Mouse (Mus musculus) intestine, embryonic 16.5 days (tissue): ENCODE data around the gene 1110017D15Rik. TPM values are rescaled to one million over a fixed set of nuclear protein-coding genes. Genes with fewer than 3 reads are reported as not detected.

ENCODE experiments used
- ATAC-seq: fragments of 200-750 bp; cut with Nextera tagmentation; 2 replicates; pipeline ENCODE4 v1.8.0; 2017; ENCODE audit warnings: moderate TSS enrichment, moderate library complexity
- H3K27ac ChIP-seq: fragments of 300-500 bp; sonication (generic); 2 replicates; pipeline ENCODE4 v1.5.1; 2014; ENCODE audit warnings: mild to moderate bottlenecking, low read length
- H3K27me3 ChIP-seq: fragments of 300-500 bp; sonication (generic); replicated peaks from 2 replicates; pipeline ENCODE4 v1.6.1; 2014; ENCODE audit warnings: low read length, control low read depth, mixed read lengths; ENCODE audit not compliant: control insufficient read depth, insufficient read depth
- H3K36me3 ChIP-seq: fragments of 300-500 bp; sonication (generic); 2 replicates; pipeline ENCODE4 v1.6.1; 2014; ENCODE audit warnings: low read length, control low read depth; ENCODE audit not compliant: control insufficient read depth, insufficient read depth
- H3K4me1 ChIP-seq: fragments of 300-500 bp; sonication (generic); 2 replicates; pipeline ENCODE4 v1.6.1; 2014; ENCODE audit warnings: low read length, control low read depth, mixed read lengths; ENCODE audit not compliant: control insufficient read depth, insufficient read depth
- H3K4me2 ChIP-seq: fragments of 300-500 bp; sonication (generic); 2 replicates; pipeline ENCODE4 v1.6.1; 2014; ENCODE audit warnings: low read depth, low read length, control low read depth
- H3K4me3 ChIP-seq: fragments of 300-500 bp; sonication (generic); 2 replicates; pipeline ENCODE4 v1.5.1; 2014; ENCODE audit warnings: mild to moderate bottlenecking, low read length
- H3K9ac ChIP-seq: fragments of 300-500 bp; sonication (generic); 2 replicates; pipeline ENCODE4 v1.6.1; 2014; ENCODE audit warnings: low read depth, low read length
- H3K9me3 ChIP-seq: fragments of 300-500 bp; sonication (generic); 2 replicates; pipeline ENCODE4 v1.6.1; 2016; ENCODE audit warnings: low read length, control low read depth; ENCODE audit not compliant: control insufficient read depth
- WGBS: fragments of 180-500 bp; shearing (Covaris S2); extraction: QIAGEN DNeasy Blood & Tissue Kit; methylation state at CpG from one replicate; pipeline ENCODE4 v1.1.7; 2014; 5-methylcytosine and 5-hydroxymethylcytosine counted together
- polyA plus RNA-seq: library from polyadenylated mRNA; unstranded; fragments of >200 nt; fragmentation: Nextera tagmentation; extraction: Ambion mirVana; gene quantifications from 2 replicates; pipeline ENCODE4 v1.2.1, GENCODE M21; 2015

Gene 1110017D15Rik
- polyA plus RNA-seq, 1 experiment from 2014 or later = 0.21 TPM

DNA sequence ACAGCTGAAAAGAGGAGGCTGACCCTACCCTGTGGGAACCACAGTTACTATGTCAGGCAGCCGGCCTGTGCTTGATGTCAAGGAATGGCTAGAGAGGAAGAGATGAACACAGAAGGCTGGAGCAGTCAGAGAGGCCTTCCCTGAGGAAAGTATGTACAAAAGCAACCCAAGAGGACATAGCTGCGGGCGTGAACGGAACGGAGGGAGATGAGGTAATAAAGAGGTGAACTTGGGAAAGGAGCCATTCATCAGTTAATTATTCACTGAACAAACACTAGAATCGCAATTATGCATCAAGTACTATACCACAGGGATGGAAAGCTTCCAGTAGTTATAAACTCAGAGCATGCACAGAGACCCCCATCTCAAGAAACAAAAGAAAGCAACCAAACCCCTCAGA, 5.0 kb upstream of the 1110017D15Rik start:
- 57% methylated on average over 6 of the region's 6 CpGs for WGBS
- Histone ChIP-seq H3K36me3 (no peaks in the 10 kb centered on the region), H3K27me3 (no peaks in the 10 kb centered on the region; the same call in 1 of the 2 replicates), H3K4me1 (peaks cover 18% of the 10 kb centered on the region; the same call in 1 of the 2 replicates), H3K9ac (no peak overlapping the region), H3K4me3 (no peak overlapping the region), H3K4me2 (no peak overlapping the region), H3K9me3 (no peaks in the 10 kb centered on the region), H3K27ac (peak overlapping the region; percentile 46; the same call in 1 of the 2 replicates)
- peak; percentile 54 for ATAC-seq

DNA sequence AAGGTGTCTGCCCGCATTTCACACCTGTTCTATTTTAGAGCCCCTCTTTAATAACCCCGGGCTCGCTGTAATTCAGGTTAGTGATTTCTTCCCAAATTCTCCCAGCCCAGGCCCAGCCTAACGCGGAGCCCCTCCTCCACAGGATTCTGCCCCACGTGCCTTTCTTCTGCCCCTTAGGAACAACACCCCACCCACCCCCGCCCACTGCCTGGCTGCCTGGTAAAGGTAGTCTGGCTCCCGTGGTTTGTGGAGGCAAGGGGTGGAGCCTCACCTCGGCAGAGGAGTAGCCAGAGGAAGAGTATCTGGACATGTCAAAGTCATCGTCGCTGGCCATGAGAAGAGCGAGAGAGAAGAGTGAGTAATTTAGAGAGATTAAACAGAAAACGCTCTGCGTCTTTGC, 3.5 kb upstream of the 1110017D15Rik start:
- Histone ChIP-seq H3K4me3 (no peak overlapping the region), H3K9ac (no peak overlapping the region), H3K27me3 (no peaks in the 10 kb centered on the region; the same call in 1 of the 2 replicates), H3K27ac (no peak overlapping the region), H3K4me1 (peaks cover 18% of the 10 kb centered on the region; the same call in 1 of the 2 replicates), H3K36me3 (no peaks in the 10 kb centered on the region), H3K4me2 (no peak overlapping the region), H3K9me3 (no peaks in the 10 kb centered on the region)
- no peak for ATAC-seq
- 35% methylated on average over 14 of the region's 14 CpGs for WGBS

DNA sequence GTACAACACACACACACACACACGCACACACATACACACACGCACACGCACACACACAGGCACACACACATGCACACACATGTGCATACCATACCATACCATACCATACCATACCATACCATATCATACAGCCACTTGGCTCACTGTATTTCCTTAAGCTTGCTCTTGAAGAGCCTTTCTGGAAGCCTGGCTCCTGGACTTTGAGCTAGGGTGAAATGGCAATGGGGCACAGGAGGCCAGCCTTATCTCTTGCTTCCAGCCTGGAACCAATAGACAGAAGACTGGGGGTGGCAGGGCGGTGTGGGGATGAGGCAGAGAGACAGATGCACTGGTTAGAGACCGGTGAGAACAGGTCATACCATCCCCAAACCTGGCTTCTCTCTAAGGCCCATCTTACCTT, 2.1 kb upstream of the 1110017D15Rik start:
- Histone ChIP-seq H3K9me3 (no peaks in the 10 kb centered on the region), H3K27me3 (no peaks in the 10 kb centered on the region), H3K36me3 (no peaks in the 10 kb centered on the region), H3K4me2 (peak overlapping the region; percentile 20), H3K9ac (no peak overlapping the region), H3K4me1 (peaks cover 18% of the 10 kb centered on the region; the same call in 1 of the 2 replicates), H3K27ac (peak overlapping the region; percentile 68), H3K4me3 (no peak overlapping the region)
- 90% methylated on average over 5 of the region's 5 CpGs for WGBS
- ATAC-seq = peak; percentile 75

DNA sequence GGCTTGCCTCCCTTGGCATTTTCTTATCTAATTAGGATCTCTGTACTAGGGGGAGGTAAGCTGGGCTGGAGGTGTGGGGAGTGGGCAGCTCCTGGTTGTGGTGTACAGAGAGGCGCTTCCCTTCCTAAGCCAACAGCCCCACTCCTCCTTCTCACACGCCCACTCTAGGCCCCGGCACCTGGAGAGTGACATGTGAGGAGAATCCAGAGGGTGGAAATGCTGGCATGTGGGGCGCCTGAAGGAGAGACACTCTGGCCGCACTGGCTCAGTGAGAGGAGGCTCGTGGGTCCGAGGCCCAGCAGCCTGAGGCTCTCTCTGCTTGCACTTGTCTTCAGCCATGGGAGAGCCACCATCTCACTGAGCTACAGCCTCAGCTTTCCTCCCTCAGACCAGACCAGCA, 1.2 kb upstream of the 1110017D15Rik start:
- no peaks in the 10 kb centered on the region for H3K27me3 ChIP-seq
- ATAC-seq = no peak
- peak overlapping the region; percentile 20; the same call in 1 of the 2 replicates for H3K4me2 ChIP-seq
- H3K4me3 ChIP-seq = no peak overlapping the region
- no peaks in the 10 kb centered on the region for H3K36me3 ChIP-seq
- H3K9me3 ChIP-seq = no peaks in the 10 kb centered on the region
- H3K9ac ChIP-seq = peak overlapping the region; percentile 22; the same call in 1 of the 2 replicates
- H3K4me1 ChIP-seq = peaks cover 18% of the 10 kb centered on the region; the same call in 1 of the 2 replicates
- H3K27ac ChIP-seq = peak overlapping the region; percentile 68
- 68% methylated on average over 7 of the region's 7 CpGs for WGBS

DNA sequence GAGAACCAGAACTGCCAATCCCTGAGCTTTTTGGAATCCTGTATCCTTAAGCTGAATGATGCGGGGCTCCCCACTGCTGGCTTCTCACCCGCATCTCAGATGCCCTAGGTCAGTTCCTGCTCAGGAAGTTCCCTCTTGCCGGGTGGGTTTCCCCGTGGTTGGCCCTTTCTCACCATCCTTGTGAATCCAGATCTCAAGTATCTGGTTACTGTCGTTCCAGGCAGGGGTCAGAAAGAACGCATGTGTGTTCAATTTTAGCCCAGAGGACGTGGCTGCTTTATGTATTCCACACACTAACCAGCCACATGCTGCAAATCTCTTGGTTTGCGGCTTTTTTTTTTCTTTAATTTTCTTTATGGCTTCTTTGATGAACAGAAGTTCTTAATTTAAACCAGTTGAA, 3.4 kb downstream of the 1110017D15Rik start:
- no peak overlapping the region for H3K4me2 ChIP-seq
- no peaks in the 10 kb centered on the region for H3K9me3 ChIP-seq
- H3K36me3 ChIP-seq = no peaks in the 10 kb centered on the region
- H3K27me3 ChIP-seq = no peaks in the 10 kb centered on the region
- ATAC-seq = no peak
- WGBS = 25% methylated on average over 8 of the region's 8 CpGs
- H3K4me3 ChIP-seq = no peak overlapping the region
- H3K9ac ChIP-seq = no peak overlapping the region
- H3K4me1 ChIP-seq = no peaks in the 10 kb centered on the region
- H3K27ac ChIP-seq = no peak overlapping the region

DNA sequence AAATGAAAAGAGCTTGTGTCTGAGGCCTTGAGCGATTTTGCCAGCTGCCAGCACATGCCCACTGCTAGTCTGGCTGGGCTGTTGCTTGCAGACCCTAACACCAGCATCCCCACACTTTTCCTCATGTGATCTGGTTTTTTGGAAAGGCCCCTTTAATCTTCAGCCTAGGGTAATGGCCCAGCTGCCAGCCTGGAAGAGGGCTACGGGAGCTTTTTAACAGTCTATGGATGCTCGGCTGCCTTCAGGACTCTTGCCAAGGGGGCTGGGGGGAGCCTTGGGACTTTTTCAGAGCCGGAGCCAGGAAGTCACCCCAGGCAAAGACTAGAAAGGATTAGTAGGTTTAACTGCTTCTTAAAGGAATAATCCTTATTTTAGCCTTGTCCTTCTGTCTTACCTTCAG, 3.8 kb downstream of the 1110017D15Rik start:
- WGBS = 38% methylated on average over 4 of the region's 4 CpGs
- Histone ChIP-seq H3K4me2 (no peak overlapping the region), H3K27ac (no peak overlapping the region), H3K36me3 (no peaks in the 10 kb centered on the region), H3K27me3 (no peaks in the 10 kb centered on the region), H3K9ac (no peak overlapping the region), H3K4me3 (no peak overlapping the region), H3K4me1 (no peaks in the 10 kb centered on the region), H3K9me3 (no peaks in the 10 kb centered on the region)
- no peak for ATAC-seq

DNA sequence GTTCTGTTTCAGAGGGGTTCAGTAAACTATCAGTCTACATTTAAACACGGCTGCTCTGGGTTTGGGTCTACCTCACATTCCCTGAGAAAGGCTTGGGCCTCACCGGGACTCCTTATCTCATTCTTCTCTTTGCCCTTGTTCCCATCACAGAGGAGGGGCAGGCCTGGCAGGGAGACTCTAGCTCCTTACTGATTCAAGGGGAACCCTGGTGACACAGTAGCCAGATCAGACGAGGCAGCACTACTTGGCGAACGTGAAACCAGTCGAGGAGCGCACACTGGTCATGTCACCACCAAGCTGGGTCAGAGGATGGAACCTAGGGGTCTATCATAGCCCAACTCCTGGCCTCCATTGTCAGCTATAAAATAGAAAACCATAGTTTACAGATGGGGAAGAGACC, 9.1 kb downstream of the 1110017D15Rik start:
- Histone ChIP-seq H3K9me3 (no peaks in the 10 kb centered on the region), H3K4me2 (no peak overlapping the region), H3K4me1 (peaks cover 11% of the 10 kb centered on the region), H3K4me3 (no peak overlapping the region), H3K27me3 (no peaks in the 10 kb centered on the region), H3K9ac (no peak overlapping the region), H3K27ac (no peak overlapping the region), H3K36me3 (no peaks in the 10 kb centered on the region)
- ATAC-seq = no peak
- 55% methylated on average over 7 of the region's 7 CpGs for WGBS

DNA sequence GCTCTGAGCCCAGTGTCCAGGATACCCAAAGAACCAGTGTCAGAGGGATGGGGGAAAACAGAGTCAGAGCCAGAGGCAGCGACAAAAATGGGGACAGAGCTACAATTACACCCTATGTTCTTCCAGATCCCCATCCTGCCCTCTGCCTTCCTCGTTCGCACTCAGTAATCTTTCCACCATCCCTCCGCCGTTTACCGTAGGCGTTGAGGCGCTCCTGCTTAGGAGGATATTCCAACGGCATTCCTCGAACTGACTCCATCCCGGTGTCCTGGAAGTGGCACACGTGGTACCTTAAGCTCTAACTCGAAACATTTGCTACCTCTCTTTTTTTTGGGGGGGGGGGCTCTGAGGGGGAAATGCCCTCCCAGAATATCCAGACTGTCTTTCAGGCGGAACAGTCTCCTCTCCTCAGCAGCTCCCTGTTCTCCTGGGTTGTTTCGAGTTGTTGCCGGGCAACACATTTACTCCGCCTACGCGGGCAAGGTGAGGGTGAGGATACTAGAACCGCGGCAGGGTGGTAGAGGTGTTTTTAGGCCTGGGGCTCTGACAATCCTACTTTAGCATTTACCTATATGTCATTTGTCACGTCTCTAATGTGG, 9.7 kb downstream of the 1110017D15Rik start:
- WGBS = 4% methylated on average over 22 of the region's 22 CpGs

DNA sequence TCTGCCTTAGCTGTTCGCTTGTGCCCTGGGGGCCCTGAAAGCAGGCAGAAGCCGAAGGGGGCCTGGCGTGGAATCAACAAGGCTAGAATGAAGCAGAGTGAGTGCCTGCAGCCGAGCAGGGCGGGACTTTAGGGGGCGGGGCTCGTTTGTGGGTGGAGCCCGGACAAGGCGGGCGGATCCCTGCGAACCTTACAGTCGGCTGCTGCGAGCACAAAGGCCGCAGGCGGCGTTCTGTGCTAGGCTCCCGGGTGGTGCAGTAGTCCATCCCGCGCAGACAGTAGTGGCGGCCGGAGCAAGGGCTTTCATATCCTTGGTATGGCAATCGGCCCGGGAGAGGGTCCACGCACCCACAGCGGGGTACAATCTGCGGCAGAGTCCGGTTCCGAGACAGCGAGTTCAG, 10.2 kb downstream of the 1110017D15Rik start:
- Histone ChIP-seq H3K4me1 (peaks cover 16% of the 10 kb centered on the region), H3K4me2 (peak overlapping the region; percentile 97), H3K27ac (no peak overlapping the region), H3K4me3 (peak overlapping the region; percentile 60), H3K9ac (peak overlapping the region; percentile 74), H3K9me3 (no peaks in the 10 kb centered on the region), H3K36me3 (no peaks in the 10 kb centered on the region), H3K27me3 (0 out of 2 replicates have a peak, but pooled peaks cover 3% of the 10 kb centered on the region)
- WGBS = under 1% methylated on average over 29 of the region's 29 CpGs
- peak; percentile 66 for ATAC-seq

More for the DNA sequence above, 9.7 kb downstream of the 1110017D15Rik start:
- peak overlapping the region; percentile 60 for H3K4me3 ChIP-seq
- no peak; the same call in 1 of the 2 replicates for ATAC-seq
- H3K36me3 ChIP-seq = no peaks in the 10 kb centered on the region
- peaks cover 11% of the 10 kb centered on the region for H3K4me1 ChIP-seq
- H3K27me3 ChIP-seq = no peaks in the 10 kb centered on the region
- no peaks in the 10 kb centered on the region for H3K9me3 ChIP-seq
- peak overlapping the region; percentile 74 for H3K9ac ChIP-seq
- H3K27ac ChIP-seq = no peak overlapping the region
- peak overlapping the region; percentile 97 for H3K4me2 ChIP-seq
